Mouse (Mus musculus): ENCODE results near the gene Masp2. TPM values are rescaled to one million over a fixed set of nuclear protein-coding genes. Genes with fewer than 3 reads are reported as not detected.

Masp2 gene
- polyA plus RNA-seq, 1 experiment from 2014 or later, result 0.44 TPM

DNA sequence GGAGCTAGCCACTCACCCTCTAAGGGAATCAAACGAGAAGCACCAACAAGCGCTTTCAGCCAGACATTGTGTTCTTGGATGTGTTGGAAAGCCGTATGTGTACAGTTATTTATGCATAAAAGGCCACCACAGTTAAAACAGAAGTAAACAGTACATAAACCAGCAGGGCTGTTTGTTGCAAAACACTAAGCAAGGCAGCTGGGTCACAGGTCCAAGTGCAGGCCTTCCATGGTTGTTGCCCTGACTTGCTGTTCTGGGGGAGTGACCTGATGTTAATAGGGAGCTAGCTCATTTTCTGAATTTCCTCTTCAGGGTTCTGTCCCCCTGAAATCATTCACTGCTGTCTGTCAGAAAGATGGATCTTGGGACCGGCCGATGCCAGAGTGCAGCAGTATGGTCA is 7.5 kb downstream of the Masp2 start:
- no peak for ATAC-seq (ENCODE audit: low read depth)
- H3K36me3 ChIP-seq (ENCODE audit: control insufficient read depth, insufficient read depth, low read length), result peaks cover 12% of the 10 kb centered on the region
- H3K4me3 ChIP-seq (ENCODE audit: low read length), result no peak overlapping the region
- H3K9me3 ChIP-seq (ENCODE audit: control insufficient read depth, low read length), result no peaks in the 10 kb centered on the region
- H3K9ac ChIP-seq (ENCODE audit: low read length), result no peak overlapping the region
- H3K4me1 ChIP-seq (replicated peaks; ENCODE audit: control insufficient read depth, insufficient read depth, low read length), result 0 out of 2 replicates have a peak, but pooled peaks cover 3% of the 10 kb centered on the region
- H3K27ac ChIP-seq (ENCODE audit: low read length), result no peak overlapping the region
- WGBS, result 69% methylated on average over 5 of the region's 5 CpGs
- no peak overlapping the region for H3K4me2 ChIP-seq (ENCODE audit: low read depth, low read length)
- no peaks in the 10 kb centered on the region for H3K27me3 ChIP-seq (ENCODE audit: control insufficient read depth, insufficient read depth, low read depth, low read length)

DNA sequence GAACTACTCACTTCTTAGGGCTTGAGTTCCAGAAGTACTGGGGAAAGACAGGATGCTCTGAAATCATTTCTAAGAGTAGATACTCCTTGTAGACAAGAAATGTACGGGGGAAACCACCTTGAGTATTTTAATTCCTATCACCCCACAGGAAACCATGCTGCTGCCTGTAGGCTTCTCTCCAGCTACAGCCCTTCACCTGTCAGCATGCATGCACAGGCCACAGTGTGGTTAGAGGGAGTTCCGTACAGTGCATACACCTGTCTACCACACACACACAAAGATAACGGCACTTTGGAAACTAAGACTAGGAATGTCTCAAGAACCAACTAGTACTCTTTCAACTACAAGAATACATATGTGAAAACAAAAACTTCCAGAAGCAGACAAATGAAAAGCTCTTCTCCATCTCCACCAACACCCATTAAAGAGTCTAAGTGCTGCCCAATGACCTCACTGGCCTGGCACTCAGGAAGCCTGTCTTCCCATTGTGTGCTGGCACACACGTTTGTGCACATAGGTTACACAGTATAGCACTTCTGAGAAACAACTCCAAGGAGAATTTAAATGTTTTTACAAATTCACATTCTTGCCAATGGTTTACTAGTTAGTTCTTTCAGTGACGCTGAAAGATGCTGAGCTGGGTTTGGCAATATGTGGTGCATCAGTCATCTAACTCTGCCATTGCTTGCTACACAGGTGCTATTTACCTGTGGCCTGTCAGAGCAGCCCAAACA is 8.4 kb downstream of the Masp2 start:
- Histone ChIP-seq H3K4me2 (ENCODE audit: low read depth, low read length) (no peak overlapping the region), H3K36me3 (ENCODE audit: control insufficient read depth, insufficient read depth, low read length) (peaks cover 19% of the 10 kb centered on the region), H3K4me3 (ENCODE audit: low read length) (no peak overlapping the region), H3K27me3 (ENCODE audit: control insufficient read depth, insufficient read depth, low read depth, low read length) (no peaks in the 10 kb centered on the region), H3K4me1 (replicated peaks; ENCODE audit: control insufficient read depth, insufficient read depth, low read length) (0 out of 2 replicates have a peak, but pooled peaks cover 3% of the 10 kb centered on the region), H3K9ac (ENCODE audit: low read length) (no peak overlapping the region), H3K9me3 (ENCODE audit: control insufficient read depth, low read length) (no peaks in the 10 kb centered on the region), H3K27ac (ENCODE audit: low read length) (no peak overlapping the region)
- 53% methylated on average over 5 of the region's 5 CpGs for WGBS
- no peak for ATAC-seq (ENCODE audit: low read depth)

DNA sequence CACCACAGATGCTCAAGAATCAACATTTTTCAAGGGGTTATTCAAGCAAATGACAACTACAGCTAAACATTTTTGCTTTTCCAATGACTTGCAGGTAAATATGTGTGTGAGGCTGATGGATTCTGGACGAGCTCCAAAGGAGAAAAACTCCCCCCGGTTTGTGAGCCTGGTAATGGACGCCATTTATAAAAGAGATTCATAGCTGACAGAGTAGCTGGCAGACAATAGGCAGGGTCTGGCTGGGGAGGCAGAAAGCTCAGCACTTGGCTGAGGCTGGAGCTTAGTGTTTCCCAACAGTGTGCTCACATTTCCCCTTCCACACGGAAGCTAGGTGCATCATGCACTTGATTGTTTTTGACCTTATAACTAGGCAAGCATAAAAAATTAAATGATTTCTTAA is 10.2 kb downstream of the Masp2 start:
- ATAC-seq (ENCODE audit: low read depth), result no peak
- 47% methylated on average over 4 of the region's 4 CpGs for WGBS

DNA sequence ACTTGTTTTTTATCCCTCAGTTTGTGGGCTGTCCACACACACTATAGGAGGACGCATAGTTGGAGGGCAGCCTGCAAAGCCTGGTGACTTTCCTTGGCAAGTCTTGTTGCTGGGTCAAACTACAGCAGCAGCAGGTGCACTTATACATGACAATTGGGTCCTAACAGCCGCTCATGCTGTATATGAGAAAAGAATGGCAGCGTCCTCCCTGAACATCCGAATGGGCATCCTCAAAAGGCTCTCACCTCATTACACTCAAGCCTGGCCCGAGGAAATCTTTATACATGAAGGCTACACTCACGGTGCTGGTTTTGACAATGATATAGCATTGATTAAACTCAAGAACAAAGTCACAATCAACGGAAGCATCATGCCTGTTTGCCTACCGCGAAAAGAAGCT is 11.4 kb downstream of the Masp2 start:
- Histone ChIP-seq H3K36me3 (ENCODE audit: control insufficient read depth, insufficient read depth, low read length) (peaks cover 31% of the 10 kb centered on the region), H3K27me3 (ENCODE audit: control insufficient read depth, insufficient read depth, low read depth, low read length) (no peaks in the 10 kb centered on the region), H3K4me2 (ENCODE audit: low read depth, low read length) (no peak overlapping the region), H3K27ac (ENCODE audit: low read length) (no peak overlapping the region), H3K4me3 (ENCODE audit: low read length) (no peak overlapping the region), H3K9ac (ENCODE audit: low read length) (no peak overlapping the region), H3K9me3 (ENCODE audit: control insufficient read depth, low read length) (no peaks in the 10 kb centered on the region), H3K4me1 (replicated peaks; ENCODE audit: control insufficient read depth, insufficient read depth, low read length) (0 out of 2 replicates have a peak, but pooled peaks cover under 1% of the 10 kb centered on the region)
- no peak for ATAC-seq (ENCODE audit: low read depth)
- 83% methylated on average over 9 of the region's 9 CpGs for WGBS

More for the DNA sequence above, 10.2 kb downstream of the Masp2 start:
- Histone ChIP-seq H3K4me2 (ENCODE audit: low read depth, low read length) (no peak overlapping the region), H3K9me3 (ENCODE audit: control insufficient read depth, low read length) (no peaks in the 10 kb centered on the region), H3K9ac (ENCODE audit: low read length) (no peak overlapping the region), H3K4me1 (replicated peaks; ENCODE audit: control insufficient read depth, insufficient read depth, low read length) (0 out of 2 replicates have a peak, but pooled peaks cover 3% of the 10 kb centered on the region), H3K27ac (ENCODE audit: low read length) (no peak overlapping the region), H3K36me3 (ENCODE audit: control insufficient read depth, insufficient read depth, low read length) (peaks cover 25% of the 10 kb centered on the region), H3K27me3 (ENCODE audit: control insufficient read depth, insufficient read depth, low read depth, low read length) (no peaks in the 10 kb centered on the region), H3K4me3 (ENCODE audit: low read length) (no peak overlapping the region)

DNA sequence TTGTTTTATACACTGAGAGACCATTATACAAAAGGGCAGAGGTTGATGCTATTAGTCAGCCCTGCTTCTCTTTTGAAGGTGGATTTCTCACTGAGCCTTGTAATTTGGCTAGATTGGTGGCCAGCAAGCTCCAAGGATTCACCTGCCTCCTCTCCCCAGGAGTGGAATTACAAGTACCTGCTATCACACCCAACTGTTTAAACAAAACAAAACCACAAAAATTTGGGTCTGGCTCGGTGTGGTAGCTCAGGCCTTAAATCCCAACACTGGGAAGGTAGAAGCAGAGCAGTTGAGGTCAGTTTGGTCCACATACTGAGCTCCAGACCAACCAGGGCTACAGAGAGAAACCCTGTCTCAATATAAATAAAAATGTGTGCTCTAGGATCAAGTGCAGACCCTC is 17.5 kb downstream of the Masp2 start:
- H3K36me3 ChIP-seq (ENCODE audit: control insufficient read depth, insufficient read depth, low read length), result peaks cover 67% of the 10 kb centered on the region
- no peaks in the 10 kb centered on the region for H3K27me3 ChIP-seq (ENCODE audit: control insufficient read depth, insufficient read depth, low read depth, low read length)
- H3K27ac ChIP-seq (ENCODE audit: low read length), result no peak overlapping the region
- H3K4me3 ChIP-seq (ENCODE audit: low read length), result no peak overlapping the region
- 32% methylated on average over 1 of the region's 1 CpGs for WGBS
- no peak overlapping the region for H3K4me2 ChIP-seq (ENCODE audit: low read depth, low read length)
- H3K9me3 ChIP-seq (ENCODE audit: control insufficient read depth, low read length), result no peaks in the 10 kb centered on the region
- peaks cover 18% of the 10 kb centered on the region for H3K4me1 ChIP-seq (replicated peaks; ENCODE audit: control insufficient read depth, insufficient read depth, low read length)
- no peak overlapping the region for H3K9ac ChIP-seq (ENCODE audit: low read length)
- ATAC-seq (ENCODE audit: low read depth), result peak; percentile 68

DNA sequence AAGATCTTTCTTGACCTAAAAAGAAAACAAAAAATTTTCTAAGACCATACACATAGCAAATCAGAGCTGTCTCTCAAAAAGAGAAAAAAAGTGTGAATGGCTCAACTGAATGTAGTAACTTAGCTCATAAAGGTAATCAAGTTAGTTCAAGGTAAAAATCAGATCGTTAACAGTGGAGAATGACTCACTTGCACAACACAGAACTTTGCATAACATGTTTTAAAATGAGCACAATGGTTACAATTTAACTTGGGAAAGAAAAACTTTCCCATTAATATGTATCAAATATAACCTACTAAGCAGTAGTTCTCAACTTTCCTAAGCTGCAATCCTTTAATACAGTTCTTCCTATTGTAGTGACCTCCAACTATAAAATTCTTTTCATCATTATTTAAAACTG is 18.4 kb downstream of the Masp2 start:
- no peak for ATAC-seq (ENCODE audit: low read depth)
- no peaks in the 10 kb centered on the region for H3K27me3 ChIP-seq (ENCODE audit: control insufficient read depth, insufficient read depth, low read depth, low read length)
- H3K4me2 ChIP-seq (ENCODE audit: low read depth, low read length), result no peak overlapping the region
- no peak overlapping the region for H3K27ac ChIP-seq (ENCODE audit: low read length)
- H3K4me1 ChIP-seq (replicated peaks; ENCODE audit: control insufficient read depth, insufficient read depth, low read length), result peaks cover 22% of the 10 kb centered on the region
- no peak overlapping the region for H3K4me3 ChIP-seq (ENCODE audit: low read length)
- peaks cover 64% of the 10 kb centered on the region for H3K36me3 ChIP-seq (ENCODE audit: control insufficient read depth, insufficient read depth, low read length)
- no peak overlapping the region for H3K9ac ChIP-seq (ENCODE audit: low read length)
- WGBS, result 87% methylated on average over 1 of the region's 1 CpGs
- no peaks in the 10 kb centered on the region for H3K9me3 ChIP-seq (ENCODE audit: control insufficient read depth, low read length)

DNA sequence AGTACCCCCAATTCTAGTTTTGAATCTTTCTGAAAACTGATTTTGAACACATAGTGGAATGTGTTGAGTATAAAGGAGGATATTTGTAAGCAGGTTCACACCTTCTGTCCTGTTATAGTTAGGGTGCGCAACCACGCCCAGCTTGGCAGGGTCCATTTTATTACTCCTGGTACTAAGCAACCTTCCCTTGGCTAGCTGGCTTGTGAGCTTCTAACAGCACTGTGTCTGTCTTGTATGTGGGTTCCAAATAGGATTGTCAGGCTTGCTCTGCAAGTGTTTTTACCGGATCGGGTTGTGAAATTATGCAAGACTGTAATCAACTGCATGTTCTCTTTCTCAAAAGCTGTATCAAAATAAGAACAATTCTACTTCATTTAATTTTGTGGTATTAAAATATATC is 20.1 kb downstream of the Masp2 start:
- no peak overlapping the region for H3K4me3 ChIP-seq (ENCODE audit: low read length)
- H3K9me3 ChIP-seq (ENCODE audit: control insufficient read depth, low read length), result no peaks in the 10 kb centered on the region
- H3K4me1 ChIP-seq (replicated peaks; ENCODE audit: control insufficient read depth, insufficient read depth, low read length), result peaks cover 22% of the 10 kb centered on the region
- H3K27me3 ChIP-seq (ENCODE audit: control insufficient read depth, insufficient read depth, low read depth, low read length), result no peaks in the 10 kb centered on the region
- peaks cover 57% of the 10 kb centered on the region for H3K36me3 ChIP-seq (ENCODE audit: control insufficient read depth, insufficient read depth, low read length)
- H3K27ac ChIP-seq (ENCODE audit: low read length), result no peak overlapping the region
- no peak for ATAC-seq (ENCODE audit: low read depth)
- no peak overlapping the region for H3K4me2 ChIP-seq (ENCODE audit: low read depth, low read length)
- 88% methylated on average over 4 of the region's 4 CpGs for WGBS
- H3K9ac ChIP-seq (ENCODE audit: low read length), result no peak overlapping the region

DNA sequence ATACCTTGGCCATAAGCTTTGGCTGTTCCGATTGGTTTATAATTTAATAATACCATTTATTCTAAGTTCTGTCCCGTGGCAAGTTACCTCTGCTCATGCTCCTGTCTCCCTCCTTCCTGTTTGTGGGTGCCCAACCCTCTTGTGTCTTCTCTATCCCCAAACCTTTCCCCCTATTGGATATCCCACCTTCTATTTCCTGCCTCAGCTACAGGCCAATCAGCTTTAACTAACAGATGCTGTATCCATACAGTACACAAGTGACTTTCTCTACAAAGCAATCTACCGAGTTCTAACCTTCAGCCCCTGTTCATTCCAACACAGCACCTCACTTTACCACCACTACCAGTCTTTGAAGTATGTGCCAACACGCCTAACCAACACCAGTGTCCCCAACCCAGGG is 21.3 kb downstream of the Masp2 start:
- H3K36me3 ChIP-seq (ENCODE audit: control insufficient read depth, insufficient read depth, low read length), result peaks cover 52% of the 10 kb centered on the region
- H3K9ac ChIP-seq (ENCODE audit: low read length), result no peak overlapping the region
- peak overlapping the region; percentile 5; the same call in 1 of the 2 replicates for H3K4me2 ChIP-seq (ENCODE audit: low read depth, low read length)
- WGBS, result 76% methylated on average over 4 of the region's 4 CpGs
- no peak overlapping the region for H3K27ac ChIP-seq (ENCODE audit: low read length)
- H3K27me3 ChIP-seq (ENCODE audit: control insufficient read depth, insufficient read depth, low read depth, low read length), result no peaks in the 10 kb centered on the region
- H3K9me3 ChIP-seq (ENCODE audit: control insufficient read depth, low read length), result no peaks in the 10 kb centered on the region
- ATAC-seq (ENCODE audit: low read depth), result no peak
- peaks cover 22% of the 10 kb centered on the region for H3K4me1 ChIP-seq (replicated peaks; ENCODE audit: control insufficient read depth, insufficient read depth, low read length)
- no peak overlapping the region for H3K4me3 ChIP-seq (ENCODE audit: low read length)

DNA sequence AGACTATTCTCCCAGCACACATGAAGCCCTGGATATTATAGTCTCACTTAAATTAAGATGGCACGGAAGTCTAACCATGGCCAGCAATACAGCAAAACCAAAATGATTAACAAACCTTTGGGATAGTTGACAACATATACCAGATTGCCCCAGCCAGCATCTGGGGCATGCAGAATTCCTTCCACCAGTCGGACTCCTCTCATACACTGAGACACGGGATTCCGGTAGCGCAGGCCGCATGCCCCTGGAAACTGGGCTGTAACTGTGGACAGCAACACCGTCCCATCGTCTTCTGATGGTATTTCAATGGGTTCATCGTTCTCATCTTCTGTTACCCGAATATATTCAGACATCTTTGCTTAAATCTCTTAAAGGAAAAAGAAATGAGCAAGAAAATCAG is 22.7 kb downstream of the Masp2 start:
- WGBS, result 74% methylated on average over 10 of the region's 10 CpGs
- Histone ChIP-seq H3K4me3 (ENCODE audit: low read length) (peak overlapping the region; percentile 97), H3K27me3 (ENCODE audit: control insufficient read depth, insufficient read depth, low read depth, low read length) (no peaks in the 10 kb centered on the region), H3K36me3 (ENCODE audit: control insufficient read depth, insufficient read depth, low read length) (peaks cover 40% of the 10 kb centered on the region), H3K4me2 (ENCODE audit: low read depth, low read length) (peak overlapping the region; percentile 70), H3K4me1 (replicated peaks; ENCODE audit: control insufficient read depth, insufficient read depth, low read length) (peaks cover 22% of the 10 kb centered on the region), H3K9me3 (ENCODE audit: control insufficient read depth, low read length) (no peaks in the 10 kb centered on the region), H3K9ac (ENCODE audit: low read length) (0 out of 2 replicates have a peak overlapping the region, but pooled peaks have one; percentile 5), H3K27ac (ENCODE audit: low read length) (no peak overlapping the region)
- no peak for ATAC-seq (ENCODE audit: low read depth)

All from lung, embryonic 16.5 days (tissue).